Mouse (Mus musculus) hematopoietic stem cell, adult 5-6 weeks (primary cell): ENCODE measurements around the gene Ick. TPM values are rescaled to one million over a fixed set of nuclear protein-coding genes. Genes with fewer than 3 reads are reported as not detected.
"Not testable (repeated sequence)": the region's sequence is repeated elsewhere in the genome, so short reads cannot be mapped to it uniquely, and the experiment has no call there.

Experiments
- ATAC-seq, 2 experiments: fragments of 125-278 bp in 1 of 2; replicated peaks in 1 of 2; 2 replicates each; pipeline ENCODE4 v1.8.0; 2016 to 2017; ENCODE audit warnings: inconsistent platforms in 2 of 2, mild to moderate bottlenecking in 2 of 2, moderate number of reproducible peaks in 2 of 2, low read depth in 1 of 2, moderate TSS enrichment in 1 of 2; ENCODE audit not compliant: low FRiP score in 2 of 2, poor library complexity in 2 of 2, severe bottlenecking in 2 of 2, insufficient read depth in 1 of 2, low TSS enrichment in 1 of 2
- total RNA-seq: library from RNA; stranded (forward); fragments of 172-1452, 232-1000 nt; gene quantifications from 2 replicates; pipeline ENCODE4 v1.2.3, GENCODE M21; 2017

Gene Ick
- total RNA-seq, 1 experiment from 2014 or later: 19.2 TPM

DNA sequence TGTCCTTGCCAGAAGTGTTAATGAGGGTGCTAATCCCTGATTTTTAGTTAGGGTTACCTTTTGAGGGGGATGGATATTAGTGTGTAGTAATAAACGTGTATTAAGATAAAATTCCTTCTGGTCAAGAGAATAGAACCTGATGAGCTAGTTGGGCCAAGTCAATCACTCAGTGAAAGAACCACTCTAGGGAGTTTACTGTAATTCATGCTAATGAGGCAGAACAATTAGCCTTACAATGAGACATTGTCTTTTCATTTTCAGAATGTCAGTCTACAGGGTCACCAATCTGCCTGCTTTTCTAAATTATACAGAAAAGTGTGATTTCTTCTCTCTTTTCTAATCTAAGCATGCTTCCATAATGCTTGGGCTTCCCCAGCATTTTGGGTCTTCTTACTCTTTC, 65.0 kb downstream of the Ick start:
- no peak for ATAC-seq

DNA sequence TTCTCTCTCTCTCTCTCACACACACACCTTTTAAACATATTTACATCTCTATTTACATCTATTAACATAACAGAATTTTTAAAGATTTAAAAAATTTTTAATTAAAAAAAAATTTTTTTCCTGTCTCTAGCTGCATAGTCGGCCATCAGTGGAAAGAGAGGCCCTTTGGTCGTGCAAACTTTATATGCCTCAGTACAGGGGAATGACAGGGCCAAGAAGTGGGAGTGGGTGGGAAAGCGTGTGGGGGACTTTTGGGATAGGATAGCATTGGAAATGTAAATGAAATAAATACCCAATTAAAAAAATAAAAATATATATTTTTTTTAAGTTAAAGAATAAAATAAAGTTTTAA, 65.9 kb downstream of the Ick start:
- ATAC-seq: not testable (repeated sequence)

DNA sequence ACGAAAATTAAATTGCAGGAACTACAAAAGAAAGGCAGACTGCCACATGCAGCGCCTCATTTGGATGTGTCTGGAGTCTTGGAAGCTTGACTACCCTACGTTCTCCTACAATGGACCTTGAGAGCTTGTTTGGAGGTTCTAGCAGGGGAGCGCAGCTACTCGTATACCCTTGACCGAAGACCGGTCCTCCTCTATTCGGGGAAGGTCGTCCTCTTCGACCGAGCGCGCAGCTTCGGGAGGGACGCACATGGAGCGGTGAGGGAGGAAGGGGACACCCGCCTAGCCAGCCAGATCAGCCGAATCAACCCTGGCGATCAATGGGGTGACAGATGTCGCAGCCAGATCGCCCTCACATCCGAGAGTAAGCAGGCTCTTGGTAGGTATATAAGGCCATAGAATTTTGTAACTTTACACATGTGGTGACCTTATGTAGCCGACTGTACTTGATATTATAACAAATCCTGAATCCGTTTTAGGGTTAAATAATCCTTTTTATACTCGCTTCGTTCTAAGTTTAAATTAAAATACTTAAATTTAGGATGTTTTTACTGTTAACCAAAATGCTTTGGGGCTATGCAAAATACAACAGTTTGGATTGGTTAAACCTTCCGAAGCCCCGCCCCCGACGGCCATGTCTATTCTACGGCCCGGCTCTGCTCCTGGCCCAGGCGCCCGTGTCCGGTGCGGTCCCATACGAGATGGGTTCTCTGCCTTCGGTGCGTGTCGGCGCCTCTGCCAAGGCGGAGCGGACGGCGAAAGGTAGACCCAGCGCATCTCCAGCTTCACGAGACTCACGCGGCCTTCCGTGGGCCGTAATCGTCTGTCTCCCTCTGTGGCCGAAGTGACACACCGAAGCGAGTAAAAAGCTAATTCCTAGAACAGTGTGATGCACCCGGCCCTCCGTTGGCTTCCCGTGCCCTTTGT, 66.5 kb downstream of the Ick start:
- peak; percentile 97 to 98 for ATAC-seq

DNA sequence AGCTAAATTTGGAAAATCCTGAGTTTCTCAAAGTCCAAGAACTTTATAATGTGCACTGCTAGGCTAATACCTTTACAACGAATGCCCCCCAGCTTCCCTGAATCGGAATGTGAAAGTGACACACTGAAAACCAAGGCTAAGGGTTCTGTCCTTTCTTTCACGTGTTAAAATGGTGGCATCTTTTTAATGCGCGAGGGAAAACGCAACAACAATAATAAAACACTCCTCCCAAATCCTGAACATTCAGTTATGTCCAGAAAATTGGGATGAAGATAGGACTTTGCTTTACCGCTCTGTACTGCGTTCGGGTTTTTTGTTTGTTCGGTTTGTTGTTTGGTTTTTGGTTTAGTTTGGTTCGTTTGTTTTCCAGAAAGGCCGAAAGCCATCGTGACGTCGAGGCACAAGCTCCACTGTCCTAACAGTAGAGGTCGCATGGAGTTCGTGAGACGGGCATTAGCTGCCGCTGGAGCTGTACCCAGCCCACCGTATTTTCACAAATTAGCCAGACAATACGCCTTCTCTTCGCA, 67.3 kb downstream of the Ick start:
- ATAC-seq: peak; percentile 68 to 74

DNA sequence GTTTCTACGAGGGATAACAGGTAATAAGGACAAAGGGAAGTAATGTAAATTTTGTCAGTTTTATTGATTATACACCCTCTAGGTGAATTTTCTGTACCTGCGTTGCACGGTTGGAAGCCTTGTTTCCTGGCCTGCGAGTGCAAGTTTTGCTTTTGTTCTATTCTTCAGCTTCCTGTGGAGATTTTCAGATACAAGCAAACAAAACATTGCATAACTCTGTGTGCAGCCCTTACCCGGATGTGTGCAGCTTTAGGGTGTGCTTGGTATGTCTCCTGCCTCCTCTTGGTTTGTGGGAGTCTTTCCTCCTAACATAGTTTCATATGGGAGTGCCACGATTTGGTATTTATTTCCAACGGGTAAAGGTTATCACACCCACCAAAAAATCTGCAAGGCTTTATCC, 67.8 kb downstream of the Ick start:
- peak in 1 of 2 experiments; percentile 8; a peak in 1 of 4 replicates for ATAC-seq

DNA sequence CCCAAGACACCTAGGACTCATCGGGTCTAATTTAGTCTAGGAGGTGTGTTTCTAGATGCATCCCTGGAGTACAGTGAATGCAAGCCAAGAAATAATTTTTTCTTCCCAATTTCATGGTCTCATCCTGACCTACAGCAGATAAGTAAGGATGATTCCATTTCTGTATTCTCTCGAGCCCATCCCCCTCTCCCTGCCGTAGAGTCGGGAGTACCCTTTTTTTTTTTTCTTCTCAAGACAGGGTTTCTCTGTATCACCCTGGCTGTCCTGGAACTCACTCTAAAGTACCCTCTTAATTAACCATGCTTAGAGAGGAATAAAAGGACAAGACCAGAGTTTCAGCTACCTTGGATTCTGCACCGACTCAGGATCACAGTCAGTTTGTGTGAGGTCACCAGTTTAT, 69.2 kb downstream of the Ick start:
- ATAC-seq: no peak

DNA sequence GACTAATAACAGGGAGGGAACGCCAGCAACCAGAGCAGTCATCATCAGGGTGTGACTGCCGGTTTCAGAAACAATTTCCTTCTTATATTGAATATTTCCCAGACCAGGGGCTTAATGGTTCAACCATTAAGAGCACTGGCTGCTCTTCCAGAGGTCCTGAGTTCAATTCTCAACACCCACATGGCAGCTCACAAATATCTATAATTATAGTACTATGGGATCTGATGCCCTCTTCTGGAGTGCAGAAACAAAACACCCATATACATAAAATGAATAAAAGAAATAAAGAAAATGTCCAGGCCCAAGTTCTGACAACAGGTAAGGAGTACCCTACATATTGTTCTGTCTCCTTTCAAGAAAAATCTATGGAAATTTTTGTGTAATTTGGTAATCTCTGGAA, 70.1 kb downstream of the Ick start:
- no peak for ATAC-seq

DNA sequence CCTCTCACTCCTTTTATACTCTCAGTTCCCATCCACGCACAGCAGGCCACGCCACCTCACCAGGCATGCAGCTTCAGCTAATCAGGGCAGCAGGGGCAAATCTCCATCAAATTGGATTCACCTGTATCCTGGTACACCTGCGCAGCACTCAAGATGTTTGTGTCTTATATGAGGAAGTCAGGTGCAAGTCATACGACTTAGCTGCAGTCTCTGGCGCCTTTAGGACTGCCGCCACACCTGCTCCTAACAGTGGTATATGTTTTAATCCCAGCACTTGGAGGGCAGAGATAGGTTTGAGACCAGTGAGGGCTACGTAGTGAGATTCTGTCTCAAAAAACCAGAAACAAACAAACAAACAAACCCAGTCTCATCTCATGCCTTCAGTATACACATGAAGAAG, 73.5 kb downstream of the Ick start, which contains the start of gene Gsta4:
Gsta4 (plus strand) TSS at position 301 of the 400 bp plus-strand sequence.
- not testable (repeated sequence) for ATAC-seq

DNA sequence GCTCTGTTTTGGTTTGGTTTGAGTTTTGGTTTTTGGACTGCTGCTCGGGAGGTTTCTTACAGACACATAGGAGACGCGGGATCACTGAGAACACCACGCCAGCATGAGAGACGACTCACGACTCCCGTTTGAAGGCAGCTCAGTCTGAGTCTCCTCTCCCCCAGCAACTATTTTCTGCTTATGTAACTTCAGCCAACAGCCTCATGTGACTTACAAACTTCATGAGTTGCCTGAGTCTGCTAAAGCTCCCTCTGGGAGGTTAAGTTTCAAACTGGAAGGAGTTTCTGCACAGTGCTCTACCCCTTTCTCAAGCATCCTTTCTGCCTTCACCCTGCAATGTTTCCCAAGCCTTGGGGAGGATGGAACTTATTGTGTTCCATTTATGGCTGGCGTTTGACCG, 76.7 kb downstream of the Ick start:
- ATAC-seq: no peak

DNA sequence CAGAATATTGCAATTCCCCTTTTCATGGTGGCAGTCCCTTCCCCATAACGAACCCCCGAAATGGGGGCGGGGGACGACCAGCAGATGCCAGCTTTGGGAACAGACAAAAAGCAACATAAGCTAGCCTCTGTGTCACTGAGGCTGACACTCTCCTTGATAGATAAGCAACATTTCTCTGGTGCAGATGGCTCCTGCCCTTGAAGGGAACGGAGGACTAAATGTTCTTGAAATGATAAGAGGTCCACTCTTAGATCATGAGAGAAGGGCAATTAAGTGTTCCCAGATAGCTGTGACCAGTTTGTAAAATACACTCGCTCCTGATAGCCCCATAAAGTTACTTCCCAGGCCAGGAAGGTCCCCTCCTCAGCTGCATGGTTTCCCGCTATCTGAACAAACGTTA, 79.9 kb downstream of the Ick start:
- ATAC-seq: no peak

DNA sequence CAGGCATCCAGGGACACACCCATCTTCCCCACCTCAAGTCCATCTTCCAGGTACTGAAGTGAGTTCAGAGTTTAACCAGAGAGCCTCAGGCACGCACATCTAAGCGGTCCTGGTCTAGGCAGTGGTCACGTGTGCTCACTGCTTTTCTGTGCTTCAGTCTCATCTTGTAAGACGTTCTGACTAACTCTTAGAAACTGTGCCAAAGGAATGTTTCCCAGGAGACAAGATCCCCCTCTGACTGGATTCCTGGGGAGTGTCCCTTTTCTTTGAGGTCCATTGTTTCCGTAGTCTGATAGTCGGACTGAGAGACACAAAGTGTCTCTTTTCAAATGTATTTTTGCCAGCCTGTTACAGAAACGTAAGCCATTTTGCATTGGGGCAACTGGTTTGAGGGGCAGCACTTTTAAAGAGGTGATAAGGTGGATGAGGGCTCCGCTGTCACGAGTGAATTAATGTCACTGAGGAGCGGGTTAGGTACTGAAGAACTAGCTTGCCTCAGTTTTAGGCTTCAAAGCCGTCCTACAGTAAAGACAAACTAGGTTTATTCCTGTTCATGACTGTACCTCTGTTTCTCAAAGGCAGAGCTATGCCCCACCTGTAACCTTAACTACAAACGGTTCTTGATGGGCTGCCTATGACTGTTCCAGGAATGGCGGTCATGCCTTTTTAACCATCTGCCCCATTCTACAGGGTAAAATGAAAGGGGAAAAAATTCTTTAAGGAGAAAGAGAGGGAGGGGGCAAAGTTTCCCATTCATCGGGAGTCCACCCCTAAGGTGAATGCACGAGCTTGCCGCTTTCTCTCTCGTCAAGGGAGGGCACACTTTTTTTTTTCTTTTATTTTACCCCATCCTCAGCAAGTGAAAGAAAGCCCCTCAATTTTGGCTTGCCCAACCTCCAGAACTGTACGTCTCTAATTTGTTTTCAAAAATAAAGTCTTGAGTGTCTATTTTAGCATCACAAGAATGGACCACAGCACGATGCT, 82.0 kb downstream of the Ick start:
- no peak for ATAC-seq

DNA sequence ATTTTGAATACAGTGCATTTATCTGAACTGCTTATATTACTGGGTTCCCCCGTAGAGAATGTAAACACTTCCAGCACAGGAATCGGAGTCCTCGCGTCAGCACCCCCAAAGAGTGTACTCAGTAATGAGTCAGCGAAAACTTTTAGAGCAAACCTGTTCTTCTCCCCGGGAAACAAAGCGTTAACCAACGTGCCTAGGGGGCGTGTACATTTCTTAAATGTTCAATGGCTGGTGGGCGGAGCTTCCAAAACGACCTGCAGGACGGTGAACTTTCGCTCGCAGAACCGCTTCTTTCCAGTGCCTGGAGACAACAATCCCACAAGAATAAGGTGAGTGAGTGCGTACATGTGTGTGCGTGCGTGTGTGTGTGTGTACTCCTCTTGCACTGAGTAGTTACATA, 82.7 kb downstream of the Ick start:
- ATAC-seq: peak; percentile 68 to 88; a peak in 3 of 4 replicates

DNA sequence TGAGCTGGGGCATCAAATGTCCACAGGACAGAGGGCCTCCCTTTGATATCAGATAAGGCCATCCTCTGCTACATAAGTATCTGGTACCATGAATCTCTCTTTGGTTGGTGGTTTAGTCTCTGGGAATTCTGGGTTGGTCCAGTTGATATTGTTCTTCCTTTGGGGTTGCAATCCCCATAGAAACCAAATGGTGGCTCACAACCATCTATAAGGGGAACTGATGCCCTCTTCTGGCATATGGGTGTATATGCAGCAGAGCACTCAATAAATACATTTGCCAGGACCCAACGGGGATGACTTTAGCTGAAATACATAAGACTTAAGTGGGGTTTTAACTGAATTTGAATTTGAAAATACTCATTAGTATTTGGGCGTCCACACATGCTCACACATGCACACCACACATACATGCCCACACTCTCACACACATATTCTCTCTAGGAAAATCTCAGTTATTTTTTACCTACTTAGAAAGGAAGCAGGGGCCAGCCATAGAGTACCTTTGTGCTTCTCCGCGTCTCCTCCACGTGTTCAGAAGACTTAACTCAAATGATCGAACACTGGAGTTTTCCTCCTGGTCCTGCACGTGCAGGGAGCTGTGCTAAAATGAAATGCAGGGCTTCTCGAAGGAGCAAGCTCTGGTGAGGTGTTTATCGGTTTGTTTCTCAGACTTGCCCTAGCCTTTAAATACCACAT, 85.1 kb downstream of the Ick start:
- ATAC-seq: peak; percentile 65 to 68; a peak in 3 of 4 replicates

DNA sequence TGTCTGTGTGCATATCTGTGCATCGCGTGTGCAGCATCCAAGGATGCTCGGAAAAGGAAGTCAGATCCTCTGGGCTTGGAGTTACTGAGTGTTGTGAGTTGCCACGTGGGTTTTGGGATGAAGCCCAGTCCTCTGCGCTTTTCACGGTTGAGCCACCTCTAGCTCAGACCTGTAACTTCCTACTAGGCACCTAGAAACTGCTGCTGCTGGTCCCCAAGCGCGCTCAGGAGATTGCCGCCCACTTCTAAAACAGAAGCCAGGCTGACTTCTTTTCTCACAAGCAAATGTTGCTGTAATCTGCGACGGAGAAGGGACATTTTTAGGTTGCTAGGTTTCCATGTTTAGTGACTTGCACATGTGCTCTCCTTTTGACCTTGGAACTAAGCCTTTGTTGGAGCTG, 86.0 kb downstream of the Ick start:
- no peak for ATAC-seq

DNA sequence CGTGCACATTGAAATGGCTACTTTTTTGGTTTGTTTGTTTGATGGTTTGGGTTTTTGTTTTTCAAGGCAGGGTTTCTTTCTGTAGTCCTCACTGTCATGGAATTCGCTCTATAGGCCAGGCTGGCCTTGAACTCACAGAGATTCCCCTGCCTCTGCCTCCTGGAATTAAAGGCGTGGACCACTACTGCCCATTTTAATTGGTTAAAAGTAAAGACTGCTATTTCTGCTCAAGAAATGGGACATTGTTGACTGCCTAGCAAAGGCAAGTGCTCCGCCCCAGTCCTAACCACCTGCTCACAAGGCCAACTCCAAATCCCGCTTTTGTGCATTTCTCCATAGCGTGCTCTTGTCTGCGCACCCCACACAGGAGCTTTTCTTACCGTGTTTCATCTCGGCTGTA, 88.8 kb downstream of the Ick start:
- ATAC-seq: no peak

DNA sequence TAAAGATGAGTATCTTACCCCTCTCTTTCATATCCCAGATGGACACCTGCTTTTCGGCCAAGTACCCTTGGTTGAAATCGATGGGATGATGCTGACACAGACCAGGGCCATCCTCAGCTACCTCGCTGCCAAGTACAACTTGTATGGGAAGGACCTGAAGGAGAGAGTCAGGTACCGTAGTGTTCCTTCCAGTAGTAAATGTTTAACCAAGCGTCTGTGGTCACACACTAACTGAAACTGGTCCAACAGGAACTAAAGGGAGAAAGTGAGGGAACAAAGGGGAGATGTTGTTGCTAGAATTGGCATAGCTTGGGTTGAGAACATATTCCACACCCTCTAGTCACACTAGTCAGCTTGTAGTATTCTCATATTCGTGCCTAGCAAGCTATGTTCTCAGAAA, 95.2 kb downstream of the Ick start:
- no peak for ATAC-seq

DNA sequence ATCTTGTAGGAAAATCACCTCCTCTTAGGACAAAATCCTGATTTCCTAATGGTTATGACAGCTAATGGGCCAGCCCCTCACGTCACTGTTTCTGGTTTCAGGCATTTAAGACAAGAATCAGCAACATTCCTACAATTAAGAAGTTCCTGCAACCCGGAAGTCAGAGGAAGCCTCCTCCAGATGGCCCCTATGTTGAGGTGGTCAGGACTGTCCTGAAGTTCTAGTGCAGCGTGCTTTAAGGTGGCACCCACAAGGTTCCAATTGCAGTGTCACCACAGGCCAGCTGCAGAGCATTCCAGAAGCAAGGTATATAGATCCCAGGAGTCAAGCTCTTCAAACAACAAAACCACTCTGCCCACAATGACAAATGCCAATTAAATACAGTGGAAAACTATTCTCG, 100.0 kb downstream of the Ick start:
- no peak for ATAC-seq
